Mouse (Mus musculus) CH12F3 (cell line): ENCODE measurements around the gene Hist1h3f.
"Not testable (repeated sequence)": the region's sequence is repeated elsewhere in the genome, so short reads cannot be mapped to it uniquely, and the experiment has no call there.

ENCODE experiments used
- in situ Hi-C: fragments of 300-500 bp; cut with MboI; formaldehyde crosslinking; loops from 2 replicates; pipeline ENCODE4 v1.14.3; 2020; ENCODE audit warnings: low sequenced_read_pairs

The Hist1h3f gene

DNA sequence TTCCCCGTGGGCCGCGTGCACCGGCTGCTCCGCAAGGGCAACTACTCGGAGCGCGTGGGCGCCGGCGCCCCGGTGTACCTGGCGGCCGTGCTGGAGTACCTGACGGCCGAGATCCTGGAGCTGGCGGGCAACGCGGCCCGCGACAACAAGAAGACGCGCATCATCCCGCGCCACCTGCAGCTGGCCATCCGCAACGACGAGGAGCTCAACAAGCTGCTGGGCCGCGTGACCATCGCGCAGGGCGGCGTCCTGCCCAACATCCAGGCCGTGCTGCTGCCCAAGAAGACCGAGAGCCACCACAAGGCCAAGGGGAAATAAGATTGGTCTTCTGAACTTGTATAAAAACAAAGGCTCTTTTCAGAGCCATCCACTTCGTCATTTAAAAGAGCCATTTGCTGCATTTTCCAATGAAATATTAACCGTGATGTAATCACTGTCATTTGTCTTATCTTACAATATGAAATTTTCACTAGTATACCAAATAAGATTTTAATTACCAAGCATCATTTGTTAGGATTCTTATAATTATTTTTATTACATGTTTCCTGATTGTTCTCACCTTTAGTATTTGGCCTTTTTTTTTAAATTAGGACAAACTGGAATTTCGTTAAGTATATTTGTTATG lies 30.8 kb downstream of the Hist1h3f start:
- in situ Hi-C loops, result loop anchor here (25.0 kb wide), 1 partner anchor 1787 kb away; the partner anchor contains the start of genes Hist1h1b, Hist1h2an, Hist1h2bp and Hist1h3i

DNA sequence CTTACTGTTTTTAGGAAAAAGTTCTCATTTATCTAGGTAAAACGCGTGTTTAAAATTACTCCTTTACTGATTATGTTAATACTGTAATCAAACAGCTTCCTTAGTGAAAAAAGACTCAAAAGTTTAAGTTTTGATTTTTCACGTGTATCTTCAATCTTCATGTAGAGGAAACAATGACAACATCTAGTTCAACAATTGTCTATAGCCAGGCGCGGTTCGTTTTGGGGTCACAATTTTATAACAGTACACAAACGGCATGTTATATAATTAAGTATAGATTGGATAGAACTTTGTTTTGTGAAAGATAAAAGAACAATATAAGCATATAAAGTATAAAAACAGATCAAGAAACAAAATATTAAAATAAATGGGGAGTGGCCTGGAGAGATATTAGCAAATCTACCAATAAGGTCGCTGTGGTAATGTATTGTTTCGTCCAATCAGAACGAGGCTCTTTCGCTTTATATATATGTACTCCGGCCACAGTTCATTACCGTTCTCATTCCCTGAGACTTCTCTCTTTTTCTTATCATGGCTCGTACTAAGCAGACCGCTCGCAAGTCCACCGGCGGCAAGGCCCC lies 31.5 kb downstream of the Hist1h3f start, which contains the start of gene Hist1h3d:
Hist1h3d (plus strand) TSS at position 493 of the 581 bp plus-strand sequence.
- in situ Hi-C loops, result no loop called here

DNA sequence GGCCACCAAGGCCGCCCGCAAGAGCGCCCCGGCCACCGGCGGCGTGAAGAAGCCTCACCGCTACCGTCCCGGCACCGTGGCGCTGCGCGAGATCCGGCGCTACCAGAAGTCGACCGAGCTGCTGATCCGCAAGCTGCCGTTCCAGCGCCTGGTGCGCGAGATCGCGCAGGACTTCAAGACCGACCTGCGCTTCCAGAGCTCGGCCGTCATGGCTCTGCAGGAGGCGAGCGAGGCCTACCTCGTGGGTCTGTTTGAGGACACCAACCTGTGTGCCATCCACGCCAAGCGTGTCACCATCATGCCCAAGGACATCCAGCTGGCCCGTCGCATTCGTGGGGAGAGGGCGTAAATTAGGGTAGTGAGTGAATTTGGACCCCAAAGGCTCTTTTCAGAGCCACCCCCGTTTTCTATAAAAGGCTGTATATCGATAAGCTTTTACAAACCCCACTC lies 32.0 kb downstream of the Hist1h3f start:
- in situ Hi-C loops, result not testable (repeated sequence)

DNA sequence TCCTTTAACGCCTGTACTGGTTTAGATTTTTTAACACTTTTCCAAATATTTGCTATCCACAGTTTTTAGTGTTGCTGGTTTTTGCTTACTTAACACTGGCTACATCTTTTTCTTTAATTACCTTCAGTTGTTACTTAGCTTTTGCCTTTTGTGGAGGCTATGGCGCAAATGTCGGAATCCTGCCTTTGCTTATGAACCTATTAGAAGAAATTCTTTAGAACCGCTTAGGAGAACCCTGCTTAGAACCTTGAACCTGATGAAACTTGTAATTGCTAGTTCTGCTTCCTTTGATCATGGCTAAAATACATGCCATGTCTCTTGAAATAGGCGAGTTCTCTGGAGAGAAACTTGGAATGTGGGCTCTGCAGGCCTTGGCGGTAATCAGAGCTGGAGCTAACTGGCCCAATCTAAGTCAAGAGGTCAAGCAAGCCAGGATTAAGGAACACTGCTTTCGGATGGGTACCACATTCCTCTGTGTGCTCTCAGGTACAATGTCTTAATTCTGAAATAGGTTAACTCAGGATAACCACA lies 32.6 kb downstream of the Hist1h3f start:
- in situ Hi-C loops, result no loop called here

DNA sequence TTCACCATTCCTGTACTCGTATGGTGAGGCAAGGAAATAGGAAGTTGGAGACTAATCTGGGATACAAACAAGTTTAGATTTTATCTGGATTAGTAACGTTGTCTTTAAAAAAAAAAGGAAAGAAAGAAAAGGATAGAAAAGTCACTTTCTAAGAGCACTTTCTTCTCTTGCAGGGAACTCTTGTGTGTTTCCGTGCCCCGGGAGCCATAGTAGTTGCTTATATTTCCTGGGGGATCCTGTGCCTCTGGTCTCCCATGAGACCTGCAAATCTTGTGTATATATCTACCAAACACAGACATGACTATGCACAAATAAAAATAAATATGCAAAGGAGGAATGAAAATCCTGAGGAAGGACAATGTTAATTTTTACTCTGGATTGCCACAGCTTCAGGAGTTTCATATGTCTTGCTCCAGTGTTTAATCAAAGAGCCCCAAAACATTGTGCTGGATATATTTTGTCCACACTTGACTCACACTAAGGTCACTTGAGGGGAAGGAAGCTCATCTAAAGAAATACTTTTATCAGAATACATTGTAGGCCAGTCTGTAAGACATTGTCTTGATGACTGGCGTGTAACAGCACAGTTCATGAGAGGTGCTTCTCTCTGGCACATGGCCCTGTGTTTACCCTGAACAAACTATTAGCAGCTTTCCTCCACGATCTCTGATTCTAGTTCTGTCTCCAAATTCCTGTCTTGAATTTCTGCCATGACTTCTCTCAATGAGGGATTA lies 33.2 kb downstream of the Hist1h3f start:
- in situ Hi-C loops, result no loop called here

DNA sequence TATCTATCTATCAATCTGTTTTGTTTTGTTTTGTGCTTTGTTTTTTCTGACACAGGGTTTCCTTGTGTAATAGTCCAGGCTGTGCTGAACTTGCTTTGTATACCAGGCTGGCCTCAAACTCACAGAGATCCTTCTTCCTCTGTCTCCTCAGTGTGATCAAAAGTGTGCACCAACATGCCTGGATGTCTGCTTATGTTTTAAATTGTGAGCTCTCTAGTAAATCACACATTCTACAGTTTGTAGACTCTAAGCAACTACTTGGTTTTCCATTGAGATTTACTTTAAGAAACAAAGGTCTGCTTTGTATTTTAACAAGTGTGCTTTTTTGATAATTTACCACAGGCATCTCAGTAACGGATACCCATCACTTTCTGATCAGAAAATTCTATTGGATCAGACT lies 34.0 kb downstream of the Hist1h3f start:
- in situ Hi-C loops, result no loop called here

DNA sequence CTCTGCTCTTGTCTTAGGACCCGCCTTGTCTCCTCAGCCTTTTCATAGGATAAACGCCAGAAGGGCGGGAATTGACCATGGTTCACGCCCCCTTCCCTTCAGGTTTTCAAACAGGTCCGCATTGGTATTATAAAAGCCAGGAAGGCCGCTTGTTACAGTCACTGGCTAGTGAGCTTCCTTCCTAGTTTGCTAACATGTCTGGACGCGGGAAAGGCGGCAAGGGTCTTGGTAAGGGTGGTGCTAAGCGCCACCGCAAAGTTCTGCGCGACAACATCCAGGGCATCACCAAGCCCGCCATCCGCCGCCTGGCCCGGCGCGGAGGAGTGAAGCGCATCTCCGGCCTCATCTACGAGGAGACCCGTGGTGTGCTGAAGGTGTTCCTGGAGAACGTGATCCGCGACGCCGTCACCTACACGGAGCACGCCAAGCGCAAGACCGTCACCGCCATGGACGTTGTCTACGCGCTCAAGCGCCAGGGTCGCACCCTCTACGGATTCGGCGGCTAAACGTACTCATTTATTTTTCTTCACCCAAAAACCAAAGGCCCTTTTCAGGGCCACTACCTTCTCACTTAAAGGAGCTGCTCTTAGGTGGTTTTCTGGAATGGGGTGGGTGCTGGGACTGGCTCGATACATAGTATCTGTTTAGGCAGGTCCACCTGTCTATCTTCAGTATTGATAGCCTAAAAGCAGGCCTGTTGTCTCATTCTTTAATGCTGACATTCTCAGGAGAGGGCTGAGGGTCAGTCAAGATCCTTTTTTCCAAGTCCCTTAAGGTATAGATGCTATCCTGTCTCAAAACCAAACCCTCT lies 37.8 kb downstream of the Hist1h3f start, which contains the start of gene Hist1h4d:
Hist1h4d (plus strand) TSS at position 191 of the 811 bp plus-strand sequence.
- in situ Hi-C loops, result no loop called here

DNA sequence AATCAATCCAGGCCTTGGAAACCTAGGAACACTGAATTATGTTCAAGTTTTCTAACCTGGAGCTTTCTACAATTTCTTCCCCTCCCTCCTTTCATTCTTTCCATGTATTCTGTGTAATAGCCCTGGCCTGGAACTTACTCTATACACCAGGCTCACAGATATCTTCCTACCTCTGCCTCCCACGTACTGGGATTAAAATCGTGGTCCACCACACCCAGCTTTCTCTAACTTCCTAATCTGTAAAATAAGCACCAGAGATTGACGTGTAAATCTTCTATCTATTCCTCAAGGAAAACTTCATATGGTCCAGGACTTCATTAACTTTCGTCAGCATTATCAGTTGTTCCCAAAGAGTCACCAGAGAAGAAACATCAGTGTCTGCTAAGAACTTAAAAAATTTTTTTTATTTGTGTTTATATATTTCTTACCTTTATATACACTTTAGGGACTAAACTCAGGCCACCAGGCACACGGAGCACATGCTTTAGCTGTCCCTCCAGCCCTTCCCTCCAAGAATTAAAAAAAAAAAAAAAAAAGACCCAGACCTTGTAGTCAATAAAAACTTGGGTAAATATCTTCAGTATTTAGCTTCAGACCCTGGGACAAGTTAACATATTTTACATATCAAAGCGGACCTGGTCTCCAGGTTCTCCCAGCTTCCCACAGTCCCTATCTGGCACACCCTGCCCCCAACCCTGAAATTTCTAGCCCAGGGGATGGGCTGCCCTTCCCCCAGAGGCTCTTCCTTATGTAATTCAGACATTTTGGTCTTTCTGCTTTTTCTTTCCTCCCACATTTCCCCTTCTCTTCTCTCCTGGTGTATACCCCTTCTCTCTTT lies 38.6 kb downstream of the Hist1h3f start:
- in situ Hi-C loops, result no loop called here

DNA sequence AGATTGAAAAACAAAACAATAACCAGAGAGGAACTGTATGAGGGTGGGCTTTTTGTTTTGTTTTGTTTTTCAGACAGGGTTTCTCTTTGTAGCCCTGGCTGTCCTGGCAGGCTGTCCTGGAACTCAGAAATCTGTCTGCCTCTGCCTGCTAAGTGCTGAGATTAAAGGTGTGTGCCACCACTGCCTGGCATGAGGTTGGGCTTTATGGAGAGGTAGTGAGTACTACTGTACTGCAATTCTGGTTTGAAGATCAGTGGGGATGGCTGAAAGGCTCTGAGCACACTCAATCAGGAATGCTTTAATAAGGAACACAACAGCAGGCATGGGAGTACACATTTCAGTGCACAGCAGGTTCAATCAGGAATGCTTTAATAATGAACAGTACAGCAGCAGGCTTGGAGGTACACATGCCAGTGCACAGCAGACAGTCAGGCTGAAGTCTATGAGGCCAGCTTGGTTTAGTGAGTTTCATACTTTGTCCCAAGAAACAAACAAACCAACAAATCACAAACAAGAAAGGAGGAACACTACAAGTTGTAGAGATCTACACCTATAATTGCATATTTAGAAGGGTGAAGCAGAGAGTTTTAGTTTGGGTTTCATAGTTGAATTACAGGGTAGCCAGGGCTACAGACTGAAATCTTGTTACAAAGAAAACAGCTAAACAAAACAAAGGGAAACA lies 39.7 kb downstream of the Hist1h3f start:
- in situ Hi-C loops, result no loop called here

DNA sequence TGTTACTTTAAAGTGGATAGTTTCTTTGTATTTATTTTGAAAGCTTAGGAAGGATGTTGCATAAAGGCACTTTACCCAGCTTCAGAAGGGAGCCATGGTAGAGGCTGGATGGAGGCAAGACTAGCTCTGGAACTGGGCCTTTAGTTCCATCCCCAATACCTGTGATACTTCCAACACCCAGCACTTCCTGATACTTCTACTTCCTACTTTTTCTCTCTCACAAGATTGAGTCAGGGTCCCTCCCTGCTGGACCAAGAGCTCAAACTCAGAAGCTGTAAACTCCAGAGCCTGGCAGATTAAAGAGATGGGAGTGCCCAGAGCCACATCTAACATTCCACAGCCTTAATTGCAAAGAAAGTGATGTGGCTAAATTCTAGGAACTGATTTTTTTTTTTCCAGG lies 40.5 kb downstream of the Hist1h3f start:
- in situ Hi-C loops, result no loop called here

DNA sequence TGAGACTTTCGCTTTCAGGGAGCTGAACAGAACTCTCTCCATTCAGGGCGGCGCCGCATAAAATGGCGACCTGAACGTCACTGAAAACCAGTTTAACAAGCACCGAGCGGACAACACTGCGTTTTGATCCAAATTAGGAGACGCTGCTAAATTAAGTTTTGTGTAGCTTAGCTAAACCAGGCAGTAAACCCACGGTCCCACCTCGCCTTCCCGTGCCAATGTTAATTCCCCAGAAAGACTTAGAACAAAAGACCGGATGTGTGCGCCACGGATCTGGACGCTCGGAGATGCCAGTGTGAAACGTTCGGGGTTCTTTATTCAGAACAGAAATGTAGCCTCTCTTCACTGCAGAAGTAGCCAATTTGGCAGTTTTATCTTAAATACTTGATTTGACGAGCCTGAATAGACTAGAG lies 41.2 kb downstream of the Hist1h3f start:
- in situ Hi-C loops, result no loop called here

DNA sequence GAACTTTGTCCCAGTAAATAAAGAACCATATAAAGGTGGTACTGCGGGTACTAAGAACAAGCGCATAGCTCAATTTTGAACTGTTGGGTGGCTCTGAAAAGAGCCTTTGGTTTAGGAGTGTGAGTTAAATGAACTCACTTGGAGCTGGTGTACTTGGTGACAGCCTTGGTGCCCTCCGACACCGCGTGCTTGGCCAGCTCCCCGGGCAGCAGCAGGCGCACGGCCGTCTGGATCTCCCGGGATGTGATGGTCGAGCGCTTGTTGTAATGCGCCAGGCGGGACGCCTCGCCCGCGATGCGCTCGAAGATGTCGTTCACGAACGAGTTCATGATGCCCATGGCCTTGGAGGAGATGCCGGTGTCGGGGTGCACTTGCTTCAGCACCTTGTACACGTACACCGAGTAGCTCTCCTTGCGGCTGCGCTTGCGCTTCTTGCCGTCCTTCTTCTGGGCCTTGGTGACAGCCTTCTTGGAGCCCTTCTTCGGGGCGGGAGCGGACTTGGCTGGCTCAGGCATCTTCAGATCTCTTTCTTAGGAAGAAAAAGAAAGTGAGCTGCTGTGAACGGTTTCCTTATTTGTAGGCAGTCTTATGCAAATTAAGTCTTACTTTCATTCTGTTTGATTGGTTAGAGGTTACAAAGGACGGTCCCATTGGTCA lies 41.7 kb downstream of the Hist1h3f start:
- in situ Hi-C loops, result not testable (repeated sequence)

DNA sequence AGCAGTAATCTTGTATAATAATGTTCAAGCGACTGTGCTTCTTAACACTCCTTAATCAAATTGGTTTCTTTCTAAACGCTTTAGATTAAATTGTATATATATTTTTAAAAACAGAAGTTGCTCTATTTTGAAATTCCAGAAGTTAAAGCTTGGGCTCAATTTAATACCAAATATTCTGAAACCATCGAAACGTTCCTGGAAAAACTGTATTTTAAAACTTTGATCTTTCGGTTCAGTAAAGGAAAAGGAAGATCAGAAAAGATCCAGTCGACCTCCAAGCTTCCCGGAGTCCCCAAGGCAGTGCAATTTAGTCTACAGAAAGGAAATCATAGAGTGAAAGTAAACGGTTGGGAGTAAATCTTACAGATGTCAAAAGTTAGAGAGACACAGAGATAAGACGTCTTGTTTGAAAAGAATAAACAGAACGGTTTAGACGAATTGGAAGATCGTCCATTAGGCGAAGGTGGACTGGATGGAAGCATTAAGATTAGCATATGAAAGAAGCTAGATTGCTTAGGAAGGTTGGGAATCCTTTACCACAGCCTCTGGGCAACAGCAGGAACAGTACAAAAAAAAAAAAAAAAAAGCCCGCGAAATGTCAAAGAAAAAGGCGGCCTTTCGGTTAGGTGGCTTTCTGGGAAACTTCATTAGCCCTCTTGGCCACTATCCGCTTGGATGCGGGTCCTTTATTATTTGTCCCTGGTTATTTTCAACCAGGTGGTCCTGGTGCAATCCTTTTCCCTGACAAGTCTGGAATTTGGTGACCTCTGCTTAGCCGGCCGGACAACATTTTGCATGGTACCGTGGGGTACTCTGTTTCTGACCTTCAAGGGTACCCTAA lies 42.5 kb downstream of the Hist1h3f start:
- in situ Hi-C loops, result no loop called here

DNA sequence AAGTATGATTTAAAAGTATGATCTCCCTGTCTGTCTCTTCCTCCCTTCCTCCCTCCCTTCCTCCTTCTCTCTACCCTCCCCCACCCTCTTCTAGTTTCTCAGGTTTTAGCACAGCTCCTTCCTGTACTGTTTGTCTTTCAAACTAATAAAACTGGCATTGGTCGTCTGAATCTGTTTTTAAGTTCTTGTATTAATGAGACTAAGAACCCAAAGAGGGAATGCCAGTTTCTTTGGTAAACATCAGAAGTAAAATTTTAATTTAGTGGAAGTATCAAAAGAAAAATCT lies 43.0 kb downstream of the Hist1h3f start:
- in situ Hi-C loops, result no loop called here

DNA sequence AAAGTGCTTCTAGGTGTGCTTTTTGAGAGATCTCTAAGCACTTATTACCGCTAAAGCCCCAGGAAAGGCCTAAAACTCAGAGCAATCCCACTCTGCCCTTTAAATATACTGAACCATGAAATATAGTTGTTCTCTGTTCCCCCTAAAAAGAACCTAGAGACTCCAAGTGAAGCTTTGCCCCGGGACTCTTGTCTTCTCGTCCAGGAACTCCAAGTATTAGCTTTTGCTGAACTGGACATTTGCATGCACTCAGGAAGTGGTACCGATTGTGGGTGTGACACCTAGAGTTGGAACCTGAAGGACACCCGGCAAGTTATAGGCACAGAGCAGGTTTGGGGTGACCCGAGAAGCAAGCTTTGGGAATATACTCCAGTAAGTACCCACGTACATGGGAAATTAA lies 47.4 kb downstream of the Hist1h3f start:
- in situ Hi-C loops, result loop anchor here (10.0 kb wide), 1 partner anchor 156 kb away; no protein-coding TSS in a partner anchor

DNA sequence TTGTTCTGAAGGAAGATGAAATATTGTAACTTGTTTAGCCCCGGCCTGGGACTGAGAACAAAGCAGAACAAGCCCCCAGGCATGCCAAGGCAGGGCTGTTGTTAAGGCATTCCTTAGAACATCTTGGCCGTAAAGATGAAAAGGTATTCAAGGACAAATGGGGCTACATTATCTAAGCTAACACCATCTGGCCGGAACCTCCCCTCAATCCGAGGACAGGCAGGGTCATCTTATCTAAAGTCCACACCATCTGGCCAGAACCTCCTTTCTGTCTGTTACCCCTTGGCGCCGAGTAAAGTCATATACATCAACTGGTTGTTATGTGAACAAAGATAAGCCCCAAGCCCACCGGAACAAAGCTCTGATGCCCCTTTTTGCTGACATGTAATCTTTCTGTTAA lies 48.0 kb downstream of the Hist1h3f start:
- in situ Hi-C loops, result loop anchor here (10.0 kb wide), 1 partner anchor 157 kb away; no protein-coding TSS in a partner anchor

DNA sequence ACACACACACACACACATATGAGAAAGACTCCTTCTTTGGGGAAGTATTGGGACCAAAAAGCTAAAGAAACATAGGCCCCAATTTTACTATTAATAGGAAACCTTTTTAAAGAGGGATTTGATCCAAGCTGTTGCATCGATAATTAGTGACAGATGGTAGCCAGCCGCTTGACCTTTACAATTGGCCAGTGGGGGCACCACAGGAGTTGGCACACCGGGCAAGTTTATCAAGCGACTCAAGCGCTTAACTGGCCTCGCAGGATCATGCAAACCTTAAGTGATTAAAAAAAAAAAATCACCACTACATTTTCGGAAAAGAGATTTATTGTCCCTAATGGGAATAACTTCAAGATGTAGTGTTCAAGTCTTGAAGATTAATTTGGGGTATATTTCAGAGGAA lies 48.8 kb downstream of the Hist1h3f start:
- in situ Hi-C loops, result loop anchor here (10.0 kb wide), 1 partner anchor 158 kb away; no protein-coding TSS in a partner anchor
